Mouse (Mus musculus): Measurements from ENCODE around the gene Vmn1r212. TPM values are rescaled to one million over a fixed set of nuclear protein-coding genes. Genes with fewer than 3 reads are reported as not detected.
"Not testable (repeated sequence)": the region's sequence is repeated elsewhere in the genome, so short reads cannot be mapped to it uniquely, and the experiment has no call there.

Vmn1r212 gene
- not detected in 2 replicates for polyA plus RNA-seq (2015; fragmentation: Nextera tagmentation; extraction: Ambion mirVana)

- Histone ChIP-seq H3K4me3 (replicated peaks) (no peak within 1 kb of the TSS), H3K4me1 (replicated peaks) (no peaks in the 10 kb centered on the region), H3K36me3 (no peaks in the 10 kb centered on the region), H3K27me3 (no peaks in the 10 kb centered on the region), H3K27ac (no peak within 1 kb of the TSS), H3K4me2 (replicated peaks) (no peak within 1 kb of the TSS), H3K9me3 (no peaks in the 10 kb centered on the region), H3K9ac (replicated peaks) (no peak within 1 kb of the TSS)
- no peak for ATAC-seq
- 86% methylated on average over 4 of the region's 4 CpGs for WGBS
These were observed at the start of gene Vmn1r212 for GRCm38 (mm10) chr13:22884105-22884504. Gene Vmn1r212 (minus strand): TSS chr13:22884205.

- Histone ChIP-seq H3K27ac (no peak overlapping the region), H3K36me3 (no peaks in the 10 kb centered on the region), H3K9me3 (peaks cover 4% of the 10 kb centered on the region; the same call in 1 of the 2 replicates), H3K4me2 (replicated peaks) (no peak overlapping the region), H3K4me1 (replicated peaks) (no peaks in the 10 kb centered on the region), H3K4me3 (replicated peaks) (no peak overlapping the region), H3K27me3 (no peaks in the 10 kb centered on the region), H3K9ac (replicated peaks) (no peak overlapping the region)
- no peak for ATAC-seq
- WGBS = 100% methylated on average over 1 of the region's 1 CpGs
These were observed 4.7 kb downstream of the Vmn1r212 start for GRCm38 (mm10) chr13:22879257-22879656.

DNA sequence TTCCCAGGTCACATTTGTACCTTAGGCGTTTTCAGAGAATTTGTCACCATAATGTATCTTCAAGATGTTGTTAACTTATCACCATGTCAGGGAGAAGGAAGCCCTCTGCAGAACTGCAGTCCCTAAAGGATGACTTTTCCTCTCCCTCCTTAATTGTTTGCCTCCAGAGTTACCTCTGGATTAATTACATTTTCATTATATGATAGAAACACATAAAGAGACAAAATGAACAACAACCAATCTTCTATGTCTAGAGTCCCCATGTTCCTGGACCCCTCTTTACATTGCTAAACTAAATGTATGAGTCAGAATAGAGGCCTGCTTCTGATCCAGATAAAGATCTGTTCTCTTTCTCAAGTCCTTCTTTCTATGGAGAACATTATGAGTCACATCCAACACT, 26.5 kb downstream of the Vmn1r212 start, which contains the start of gene Vmn1r211:
TSS of gene Vmn1r211 (minus strand) at position 101 of the 400 bp plus-strand sequence.
- 70% methylated on average over 1 of the region's 1 CpGs for WGBS
- no peaks in the 10 kb centered on the region for H3K27me3 ChIP-seq
- no peaks in the 10 kb centered on the region for H3K9me3 ChIP-seq
- H3K36me3 ChIP-seq = no peaks in the 10 kb centered on the region
- no peak for ATAC-seq
- no peak within 1 kb of the TSS for H3K4me2 ChIP-seq (replicated peaks)
- no peak within 1 kb of the TSS for H3K9ac ChIP-seq (replicated peaks)
- H3K27ac ChIP-seq = no peak within 1 kb of the TSS
- no peak within 1 kb of the TSS for H3K4me3 ChIP-seq (replicated peaks)
- no peaks in the 10 kb centered on the region for H3K4me1 ChIP-seq (replicated peaks)

- ATAC-seq = no peak
- Histone ChIP-seq H3K36me3 (no peaks in the 10 kb centered on the region), H3K27ac (no peak overlapping the region), H3K9ac (replicated peaks) (no peak overlapping the region), H3K9me3 (no peaks in the 10 kb centered on the region), H3K4me3 (replicated peaks) (no peak overlapping the region), H3K27me3 (no peaks in the 10 kb centered on the region), H3K4me1 (replicated peaks) (no peaks in the 10 kb centered on the region), H3K4me2 (replicated peaks) (no peak overlapping the region)
- 73% methylated on average over 4 of the region's 4 CpGs for WGBS
These were observed 29.2 kb downstream of the Vmn1r212 start for GRCm38 (mm10) chr13:22854760-22855159.

DNA sequence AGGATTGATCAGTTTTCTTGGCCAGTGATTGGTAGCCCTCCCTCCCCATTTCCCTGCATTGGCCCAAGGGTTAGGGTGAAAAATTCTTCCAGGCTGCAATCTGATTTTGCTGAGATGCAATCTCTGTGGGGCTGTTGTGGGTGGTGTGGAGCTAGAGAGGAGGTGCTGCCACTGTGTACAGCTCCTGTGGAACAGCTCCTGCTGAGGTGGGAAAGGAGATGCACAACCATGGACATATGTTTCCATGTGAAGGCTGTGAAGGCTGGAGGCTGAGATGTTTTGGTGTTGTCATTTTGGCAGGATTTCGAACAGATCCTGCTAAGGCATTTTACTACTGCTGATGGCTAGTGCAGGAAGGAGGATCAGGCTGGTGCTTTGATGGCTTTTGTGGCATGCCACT, 37.2 kb downstream of the Vmn1r212 start:
- H3K27me3 ChIP-seq = no peaks in the 10 kb centered on the region
- no peak overlapping the region for H3K9ac ChIP-seq (replicated peaks)
- H3K27ac ChIP-seq = no peak overlapping the region
- no peaks in the 10 kb centered on the region for H3K9me3 ChIP-seq
- 78% methylated on average over 1 of the region's 1 CpGs for WGBS
- H3K4me3 ChIP-seq (replicated peaks) = no peak overlapping the region
- H3K4me1 ChIP-seq (replicated peaks) = no peaks in the 10 kb centered on the region
- H3K4me2 ChIP-seq (replicated peaks) = no peak overlapping the region
- ATAC-seq = no peak
- H3K36me3 ChIP-seq = no peaks in the 10 kb centered on the region

- 38% methylated on average over 3 of the region's 3 CpGs for WGBS
- not testable (repeated sequence) for ATAC-seq; H3K4me1 ChIP-seq (replicated peaks); H3K27me3 ChIP-seq; H3K27ac ChIP-seq; H3K36me3 ChIP-seq; H3K4me2 ChIP-seq (replicated peaks); H3K4me3 ChIP-seq (replicated peaks); H3K9me3 ChIP-seq; H3K9ac ChIP-seq (replicated peaks)
These were observed 39.7 kb downstream of the Vmn1r212 start for GRCm38 (mm10) chr13:22844304-22844703.

Other genes starting within 250 kb of the Vmn1r212 start
- not detected in 2 replicates for gene Vmn1r207-ps, start 154.6 kb downstream of the Vmn1r212 start, polyA plus RNA-seq (2015; fragmentation: Nextera tagmentation; extraction: Ambion mirVana)
- gene Vmn1r208, start 106.8 kb downstream of the Vmn1r212 start, polyA plus RNA-seq (2015; fragmentation: Nextera tagmentation; extraction: Ambion mirVana) = not detected in 2 replicates
- gene Vmn1r209, start 74.5 kb downstream of the Vmn1r212 start, polyA plus RNA-seq (2015; fragmentation: Nextera tagmentation; extraction: Ambion mirVana) = not detected in 2 replicates
- gene Vmn1r210, start 52.9 kb downstream of the Vmn1r212 start, polyA plus RNA-seq (2015; fragmentation: Nextera tagmentation; extraction: Ambion mirVana) = not detected in 2 replicates
- not detected in 2 replicates for gene Vmn1r211, start 26.6 kb downstream of the Vmn1r212 start, polyA plus RNA-seq (2015; fragmentation: Nextera tagmentation; extraction: Ambion mirVana)
- not detected in 2 replicates for gene Vmn1r213, start 123.5 kb upstream of the Vmn1r212 start, polyA plus RNA-seq (2015; fragmentation: Nextera tagmentation; extraction: Ambion mirVana)
- gene Vmn1r214, start 146.2 kb upstream of the Vmn1r212 start, polyA plus RNA-seq (2015; fragmentation: Nextera tagmentation; extraction: Ambion mirVana) = not detected in 2 replicates
- gene Vmn1r215, start 183.8 kb upstream of the Vmn1r212 start, polyA plus RNA-seq (2015; fragmentation: Nextera tagmentation; extraction: Ambion mirVana) = not detected in 2 replicates
- gene Vmn1r217, start 234.0 kb upstream of the Vmn1r212 start, polyA plus RNA-seq (2015; fragmentation: Nextera tagmentation; extraction: Ambion mirVana) = not detected in 2 replicates
- not detected in 2 replicates for gene Vmn1r218, start 248.9 kb upstream of the Vmn1r212 start, polyA plus RNA-seq (2015; fragmentation: Nextera tagmentation; extraction: Ambion mirVana)